Mouse (Mus musculus): ENCODE measurements around the gene Hdac2.

Hdac2 gene

DNA sequence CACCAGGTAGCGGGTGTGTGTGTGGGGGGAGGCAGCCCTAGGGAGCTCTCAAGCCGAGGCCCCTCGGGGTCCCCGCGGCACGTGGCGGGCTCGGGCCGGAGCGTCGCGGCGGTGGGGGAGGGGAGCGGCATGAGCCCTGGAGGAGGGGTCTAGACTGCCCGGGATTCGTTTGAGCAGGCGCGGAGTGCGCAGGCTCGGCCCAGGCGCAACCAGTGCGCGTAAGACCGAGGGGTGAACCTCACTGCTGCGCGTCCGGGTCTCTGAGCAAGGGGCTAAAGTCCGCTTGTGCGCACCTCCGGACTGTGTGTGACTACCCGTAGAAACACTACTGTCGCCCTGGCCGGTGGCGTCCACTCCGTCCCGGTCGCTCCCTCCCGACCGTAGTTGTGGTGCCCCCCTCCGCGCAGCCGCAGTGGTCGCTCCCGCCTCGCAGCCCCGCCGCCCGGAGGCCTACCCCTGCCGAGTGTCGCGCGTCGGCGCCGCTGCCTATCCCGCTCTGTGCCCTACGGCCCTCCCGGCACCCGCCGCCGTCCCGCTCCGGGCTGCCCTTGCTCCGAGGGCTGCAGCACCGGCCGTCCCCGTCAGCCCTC lies at the start of gene Hdac2:
TSS of gene Hdac2 (plus strand) at position 459 of the 590 bp plus-strand sequence.
- peak; percentile 92 for DNase-seq (ENCODE audit: inconsistent ontology term)

DNA sequence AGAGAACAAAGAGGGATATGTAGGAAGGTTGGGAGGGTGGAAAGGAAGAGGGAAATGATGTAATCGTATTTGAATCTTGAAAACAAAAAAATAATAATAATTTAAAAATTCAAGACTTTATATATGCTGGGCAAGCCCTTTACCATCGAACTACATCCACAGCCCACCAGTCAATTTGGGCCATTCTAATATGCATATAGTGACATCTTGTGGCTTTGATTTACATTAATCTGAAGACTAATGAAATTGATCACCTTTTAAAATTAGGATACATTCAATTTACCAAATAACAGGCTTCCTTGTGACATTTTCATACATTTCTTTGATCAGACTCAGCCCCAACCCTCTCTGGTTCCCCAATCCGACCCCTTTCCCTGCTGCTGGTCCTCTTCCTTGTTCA lies 46.1 kb upstream of the Hdac2 start:
- DNase-seq (ENCODE audit: inconsistent ontology term): no peak

DNA sequence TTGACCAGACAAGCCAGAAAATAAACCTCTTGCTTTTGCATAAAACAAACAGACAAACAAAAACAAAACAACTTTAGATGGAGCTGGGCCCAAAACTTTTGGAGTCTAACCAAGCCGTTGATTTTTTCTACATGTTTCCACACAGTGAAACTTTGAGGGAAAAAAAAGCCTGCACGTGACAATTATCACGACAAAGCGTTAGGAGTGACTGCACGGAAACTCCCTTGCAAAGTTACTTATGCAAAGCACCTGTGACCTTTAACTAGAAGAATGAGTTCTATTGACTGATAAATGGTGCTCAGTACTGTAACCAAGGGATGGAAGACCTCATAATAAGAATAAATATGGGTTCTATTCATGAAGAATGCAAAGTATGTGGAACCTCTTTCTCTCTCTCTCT lies 38.5 kb upstream of the Hdac2 start:
- peak; percentile 29 for DNase-seq (ENCODE audit: inconsistent ontology term)

DNA sequence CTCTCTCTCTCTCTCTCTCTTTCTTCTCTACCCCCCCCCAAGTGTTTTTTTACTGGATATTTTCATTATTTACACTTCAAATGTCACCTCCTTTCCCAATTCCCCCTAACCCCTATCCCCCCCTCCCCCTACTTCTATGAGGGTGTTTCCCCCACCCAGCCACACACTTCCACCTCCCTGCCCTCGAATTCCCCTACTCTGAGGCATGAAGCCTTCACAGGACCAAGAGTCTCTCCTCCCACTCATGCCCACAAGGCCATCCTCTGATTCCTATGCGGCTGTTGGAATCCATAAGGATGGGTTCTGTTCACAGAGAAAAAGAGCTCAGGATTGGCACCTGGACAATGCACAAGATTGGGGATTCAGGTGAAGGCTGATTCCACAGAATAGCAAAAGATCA lies 38.1 kb upstream of the Hdac2 start:
- peak; percentile 2 for DNase-seq (ENCODE audit: inconsistent ontology term)

DNA sequence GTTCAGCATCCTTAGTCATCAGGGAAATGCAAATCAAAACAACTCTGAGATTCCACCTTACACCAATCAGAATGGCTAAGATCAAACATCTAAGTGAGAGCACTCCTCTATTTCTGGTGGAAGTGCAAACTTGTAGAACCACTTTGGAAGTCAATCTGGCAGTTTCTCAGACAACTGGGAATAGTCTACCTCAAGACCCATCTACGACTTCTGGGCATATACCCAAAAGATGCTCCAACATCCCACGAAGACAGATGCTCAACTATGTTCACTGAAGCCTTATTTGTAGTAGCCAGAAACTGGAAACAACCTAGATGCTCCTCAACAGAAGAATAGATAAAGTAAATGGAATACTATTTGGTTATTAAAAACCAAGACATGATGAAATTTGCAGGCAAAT lies 22.6 kb upstream of the Hdac2 start:
- DNase-seq (ENCODE audit: inconsistent ontology term): no peak

DNA sequence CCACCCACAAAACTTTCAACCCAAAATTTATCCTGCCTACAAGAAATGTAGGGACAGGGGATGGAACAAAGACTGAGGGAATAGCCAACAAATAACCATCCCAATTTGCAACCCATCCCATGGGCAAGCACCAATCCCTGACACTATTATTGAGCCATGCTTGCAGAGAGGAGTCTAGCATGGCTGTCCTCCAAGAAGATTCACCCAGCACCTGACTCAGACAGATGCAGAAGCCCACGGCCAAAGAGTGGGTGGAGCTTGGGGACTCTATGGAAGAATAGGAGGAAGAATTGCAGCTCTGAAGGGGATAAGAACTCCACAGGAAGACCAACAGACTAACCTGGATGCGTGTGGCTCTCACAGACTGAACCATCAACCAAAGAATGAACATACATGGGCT lies 21.7 kb upstream of the Hdac2 start:
- no peak for DNase-seq (ENCODE audit: inconsistent ontology term)

DNA sequence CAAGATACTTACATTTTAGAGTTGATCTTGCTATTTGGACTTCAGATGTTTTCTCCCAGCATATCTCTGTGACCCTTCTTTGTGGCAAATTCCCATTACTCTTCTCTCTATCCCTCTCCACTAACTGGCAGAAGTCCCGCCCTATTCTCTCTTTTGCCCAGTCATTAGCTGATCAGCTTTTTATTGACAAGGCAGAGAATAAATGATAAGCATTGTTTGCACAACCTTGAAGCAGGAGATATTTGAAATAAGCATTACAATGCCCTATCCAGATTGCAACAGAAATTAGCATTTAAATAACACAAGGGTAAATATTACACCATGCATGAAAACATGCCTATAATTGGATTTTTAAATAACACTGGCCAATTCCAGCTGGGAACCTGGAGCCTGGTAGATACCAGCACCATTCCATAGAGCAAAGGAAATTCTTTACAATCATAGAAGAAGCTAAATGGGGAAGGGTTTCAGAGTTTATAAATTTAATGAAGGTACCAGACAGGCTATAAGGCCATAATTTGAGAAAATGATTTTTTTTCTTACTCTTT lies 14.7 kb upstream of the Hdac2 start:
- DNase-seq (ENCODE audit: inconsistent ontology term): no peak

DNA sequence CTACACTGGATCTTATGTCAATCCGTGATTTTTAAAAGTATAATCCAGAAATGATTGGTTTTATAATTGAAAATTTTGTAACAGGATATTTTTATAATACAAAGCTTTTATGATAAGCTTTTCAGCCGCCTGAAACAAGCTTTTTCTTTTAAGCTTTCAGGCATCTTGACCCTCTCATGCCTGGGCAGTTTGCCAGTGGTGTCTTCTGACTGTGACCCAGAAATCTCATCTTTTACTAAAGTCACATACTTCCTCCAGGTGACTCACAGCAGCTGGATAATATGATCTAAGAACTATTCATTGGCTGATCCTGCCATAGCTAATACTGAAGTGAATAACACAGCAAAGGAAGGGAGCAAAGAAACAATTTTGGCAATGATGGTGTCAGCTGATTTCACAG lies 9.9 kb upstream of the Hdac2 start:
- peak; percentile 21 for DNase-seq (ENCODE audit: inconsistent ontology term)

DNA sequence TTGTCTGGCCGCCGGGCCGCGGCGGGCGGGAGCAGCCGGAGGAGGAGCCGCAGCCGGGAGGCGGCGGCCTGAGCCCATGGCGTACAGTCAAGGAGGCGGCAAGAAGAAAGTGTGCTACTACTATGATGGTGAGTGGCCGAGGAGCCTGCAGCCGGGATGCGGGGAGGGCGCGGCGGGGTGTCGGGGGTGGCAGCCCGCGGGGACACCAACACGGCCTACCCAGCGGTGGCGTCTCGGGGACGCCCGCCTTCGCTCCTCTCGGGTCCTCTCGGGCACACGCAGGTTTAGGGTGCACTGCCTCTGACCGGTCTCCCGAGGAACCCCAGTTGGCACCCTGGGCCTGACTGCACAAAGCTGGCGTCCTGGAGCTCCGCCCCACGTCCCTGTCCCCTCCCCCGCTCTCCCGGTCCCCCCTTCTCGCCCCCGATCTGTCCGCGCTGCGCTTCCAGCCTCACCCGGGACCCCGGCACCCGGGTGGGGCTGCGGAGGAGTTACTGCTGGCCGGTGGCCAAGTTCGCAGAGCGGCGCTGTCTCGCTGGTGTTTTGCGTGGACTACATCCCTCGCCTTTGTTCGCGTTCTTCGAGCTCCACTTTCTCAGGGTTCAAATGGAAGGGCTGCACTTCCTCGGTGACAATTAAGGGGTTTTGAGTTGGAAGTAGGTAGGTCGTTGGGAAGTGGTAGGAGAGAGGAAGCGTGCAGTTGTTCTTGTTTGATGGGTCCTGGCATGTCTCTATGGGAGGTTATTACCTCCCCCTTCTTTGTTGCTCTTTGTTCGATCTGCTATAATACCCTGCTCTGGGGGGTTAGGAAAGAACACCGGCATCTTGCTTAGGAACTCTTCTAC lies 554 bp downstream of the Hdac2 start:
- no peak for DNase-seq (ENCODE audit: inconsistent ontology term)

DNA sequence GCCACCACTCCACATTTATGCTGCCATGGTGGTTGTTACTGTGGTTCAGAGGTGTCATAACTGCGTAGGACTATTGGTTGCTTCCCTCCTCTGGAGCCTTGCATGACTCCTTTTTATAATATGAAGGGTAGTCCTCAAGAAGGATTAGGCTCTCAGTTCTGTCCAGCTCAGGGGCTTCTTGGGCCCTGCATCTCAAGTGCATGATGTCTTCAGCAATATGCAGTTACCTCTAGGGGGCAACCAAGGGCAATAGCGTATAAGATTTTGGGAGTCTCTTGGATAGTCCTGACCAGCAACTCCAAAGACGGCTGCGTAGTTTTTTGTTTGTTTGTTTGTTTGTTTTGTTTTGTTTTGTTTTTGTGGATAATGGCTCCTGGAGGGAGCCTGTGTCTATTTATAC lies 7.5 kb downstream of the Hdac2 start:
- no peak for DNase-seq (ENCODE audit: inconsistent ontology term)

DNA sequence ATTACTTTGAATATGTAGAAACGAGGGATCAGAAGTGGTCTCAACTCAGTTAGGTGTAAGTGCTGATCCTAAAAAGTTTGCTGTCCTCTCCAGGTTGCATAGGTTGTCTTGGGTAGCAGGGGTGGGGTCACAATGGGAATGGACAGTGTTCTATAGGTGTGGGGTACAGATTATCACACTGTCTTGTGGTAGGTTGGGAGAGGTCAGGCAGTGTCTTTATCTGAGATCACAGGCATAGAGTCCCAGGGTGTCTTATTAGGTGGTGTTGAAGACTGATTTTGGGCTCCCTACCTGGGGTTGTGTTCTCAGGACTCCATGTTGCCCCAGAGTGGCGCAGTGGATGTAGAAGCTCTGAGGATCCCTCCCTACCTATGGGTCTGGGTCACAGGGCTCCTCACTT lies 17.8 kb downstream of the Hdac2 start:
- DNase-seq (ENCODE audit: inconsistent ontology term): no peak

DNA sequence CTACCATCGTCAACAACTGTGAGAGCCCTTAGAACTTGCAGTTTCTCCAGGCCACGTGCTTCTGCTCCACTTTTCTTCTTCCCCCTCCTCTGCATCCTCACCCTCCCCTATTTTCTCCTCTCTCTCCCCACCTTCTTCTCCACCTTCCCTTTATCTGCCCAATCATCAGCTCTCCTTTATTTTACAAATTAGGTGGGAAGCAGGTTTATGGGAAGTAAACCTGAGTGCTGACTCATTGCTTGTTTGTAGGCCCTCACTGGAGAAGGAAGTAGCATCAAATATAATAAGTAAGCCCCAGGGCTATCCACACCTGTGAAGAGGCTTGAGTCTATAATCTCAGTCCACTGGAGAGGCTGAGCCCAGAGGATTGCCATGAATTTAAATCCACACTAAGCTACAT lies 26.5 kb downstream of the Hdac2 start:
- no peak for DNase-seq (ENCODE audit: inconsistent ontology term)

DNA sequence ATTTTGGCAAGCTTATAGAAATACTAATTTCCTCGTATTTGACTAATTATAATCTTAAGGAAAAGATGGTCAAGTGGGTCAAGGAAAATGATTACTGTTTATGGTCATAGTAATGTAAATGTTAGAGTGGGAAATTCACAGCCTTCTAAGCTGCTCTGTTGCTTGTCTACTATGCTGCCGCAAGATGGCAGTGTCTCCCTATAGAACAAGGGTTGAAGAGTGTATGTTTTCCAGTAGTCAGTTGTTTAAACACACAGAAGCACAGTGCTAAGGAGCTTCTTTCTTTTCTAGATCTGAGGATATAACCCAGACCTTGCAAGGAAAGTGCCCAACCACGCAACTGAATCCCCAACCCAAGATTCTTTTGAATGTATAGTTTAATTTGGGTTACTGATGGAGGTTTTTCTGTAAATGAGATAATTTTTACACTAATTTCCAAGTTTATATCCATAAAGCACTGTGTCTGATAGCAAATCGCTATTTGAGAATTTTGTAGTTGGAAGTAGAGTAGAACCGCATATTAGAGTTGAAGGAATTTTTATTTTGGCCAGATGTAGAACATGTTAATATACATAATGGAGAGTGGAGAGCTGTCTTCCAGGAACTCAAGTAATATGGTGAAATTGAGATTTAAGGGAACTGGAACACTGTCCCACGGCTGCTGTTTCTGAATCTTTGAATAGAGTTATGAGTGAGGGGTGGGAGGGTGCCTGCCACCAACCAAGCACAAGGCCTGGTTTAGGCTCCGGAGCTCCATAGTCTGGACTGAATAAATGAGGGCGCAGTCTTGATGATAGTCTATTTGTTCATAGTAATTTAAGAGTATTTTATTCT lies 40.1 kb downstream of the Hdac2 start:
- DNase-seq (ENCODE audit: inconsistent ontology term): peak; percentile 60

DNA sequence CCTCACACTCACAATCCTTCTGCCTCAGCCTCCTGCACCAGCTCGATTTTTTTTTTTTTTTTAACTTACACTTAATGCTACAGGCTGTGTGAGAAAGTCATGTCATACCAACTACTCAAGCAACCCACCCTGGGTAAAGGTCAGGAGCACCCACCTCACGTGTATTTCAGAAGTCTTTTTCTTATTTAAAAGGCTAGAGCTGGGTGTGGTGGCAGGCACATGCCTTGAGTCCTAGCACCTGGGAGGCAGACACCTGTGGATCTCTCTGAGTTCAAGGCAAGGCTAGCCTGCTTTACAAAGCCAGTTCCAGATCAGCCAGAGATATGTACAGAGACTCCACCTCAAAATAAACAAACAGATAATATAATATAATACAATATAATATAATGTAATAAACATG lies 41.4 kb downstream of the Hdac2 start:
- no peak for DNase-seq (ENCODE audit: inconsistent ontology term)

DNA sequence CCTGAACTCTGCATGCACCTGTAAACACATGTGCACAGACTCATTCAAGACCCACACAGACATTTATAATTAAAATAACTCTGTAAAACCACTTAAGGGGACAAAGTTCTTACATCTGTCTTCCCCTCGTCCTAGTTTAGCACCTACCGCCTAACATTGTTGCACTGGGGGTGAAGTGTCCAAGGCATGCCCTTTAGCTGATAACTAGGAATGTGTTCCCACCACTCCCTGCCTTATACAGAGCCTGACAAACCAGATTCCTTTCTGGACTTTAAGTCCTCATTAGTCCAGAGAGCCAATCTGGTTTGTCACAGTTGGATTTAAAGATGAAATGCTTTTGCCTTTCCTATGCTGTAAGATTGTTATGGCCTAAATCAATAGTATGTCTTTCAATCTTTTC lies 41.9 kb downstream of the Hdac2 start:
- DNase-seq (ENCODE audit: inconsistent ontology term): no peak

DNA sequence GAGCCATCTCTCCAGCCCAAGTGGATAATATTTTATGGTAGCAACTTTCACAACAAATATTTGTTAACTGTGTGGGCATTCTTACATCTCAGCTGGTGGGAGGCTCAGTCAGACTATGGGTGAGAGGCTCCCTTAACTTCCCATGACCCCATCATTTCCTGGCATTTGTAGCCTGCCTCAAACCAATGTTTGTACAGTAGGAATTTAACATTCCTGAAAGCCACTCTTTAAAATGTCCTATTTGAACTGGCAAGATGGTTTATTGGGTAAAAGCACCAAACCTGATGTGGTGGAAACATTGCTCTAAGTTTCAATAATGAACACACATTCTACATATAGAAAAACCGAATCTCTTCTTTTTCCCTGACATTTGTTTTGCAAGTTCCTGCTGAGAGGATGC lies 50.0 kb downstream of the Hdac2 start:
- peak; percentile 73 for DNase-seq (ENCODE audit: inconsistent ontology term)

DNA sequence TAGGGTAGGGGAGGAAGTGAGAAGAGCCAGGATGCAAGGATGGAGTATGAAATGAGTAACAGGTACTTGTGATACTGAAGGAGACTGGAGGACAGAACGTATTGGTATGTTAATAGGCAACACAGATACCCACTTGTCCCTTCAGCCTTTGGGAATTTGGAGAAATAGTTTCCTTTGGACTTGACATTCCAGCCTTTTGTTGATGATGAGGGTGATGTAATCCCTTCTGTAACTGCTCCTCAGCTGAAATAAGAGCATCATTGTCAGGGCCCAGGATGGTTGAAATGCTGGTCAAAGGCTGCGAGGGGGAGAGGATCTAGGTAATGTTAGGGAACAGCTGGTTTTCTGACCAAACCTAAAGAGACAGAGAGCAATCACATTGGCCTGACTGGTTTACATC lies 54.3 kb downstream of the Hdac2 start:
- peak; percentile 93 for DNase-seq (ENCODE audit: inconsistent ontology term)

DNA sequence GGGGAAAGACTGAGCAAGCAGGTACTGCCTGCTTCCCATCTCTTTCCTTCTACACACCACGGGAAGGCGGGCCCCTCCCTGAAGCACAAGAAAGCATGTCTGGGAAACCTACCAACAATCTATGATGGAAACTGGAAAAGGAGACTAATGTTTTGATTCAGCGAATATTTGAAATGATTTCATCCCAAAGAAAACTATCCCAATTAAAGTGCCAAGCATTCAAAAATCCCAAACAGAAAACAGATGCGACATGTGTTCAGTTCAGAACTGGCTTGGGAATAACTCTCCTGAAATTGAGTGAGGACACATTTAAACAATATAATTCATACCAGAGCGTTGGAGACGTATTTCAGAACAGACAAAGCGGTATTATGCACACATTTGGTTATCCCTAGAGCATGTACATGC lies 60.8 kb downstream of the Hdac2 start:
- DNase-seq (ENCODE audit: inconsistent ontology term): peak; percentile 87

DNA sequence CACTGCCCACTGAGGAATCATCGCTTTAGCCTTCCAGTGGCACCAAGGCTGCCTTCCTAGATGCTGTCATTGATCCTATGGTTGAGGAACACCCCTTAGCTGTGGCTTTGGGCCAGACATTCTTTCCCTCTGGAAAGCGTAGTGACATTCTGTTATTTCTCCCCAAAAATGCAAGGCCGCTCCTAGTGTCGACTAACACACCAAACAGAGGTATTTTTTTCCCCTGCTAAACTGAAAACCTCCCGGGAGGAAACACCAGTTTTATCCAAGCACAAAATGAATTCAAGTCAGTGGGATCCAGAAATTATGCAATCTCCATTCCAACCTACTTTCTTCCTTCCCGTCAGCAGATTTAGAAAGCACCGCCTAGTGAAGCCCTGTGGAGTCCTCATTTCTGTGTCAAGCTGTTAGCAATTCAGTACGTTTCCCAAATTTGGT lies 73.3 kb downstream of the Hdac2 start:
- DNase-seq (ENCODE audit: inconsistent ontology term): peak; percentile 42
